Mouse (Mus musculus) ES-CJ7 (cell line): ENCODE measurements around the gene Enpp3.

Experiments used
- DNase-seq: peaks from one replicate; pipeline ENCODE4 v3.0.0; 2011; ENCODE audit warnings: low read depth, low spot score

Enpp3 gene

DNA sequence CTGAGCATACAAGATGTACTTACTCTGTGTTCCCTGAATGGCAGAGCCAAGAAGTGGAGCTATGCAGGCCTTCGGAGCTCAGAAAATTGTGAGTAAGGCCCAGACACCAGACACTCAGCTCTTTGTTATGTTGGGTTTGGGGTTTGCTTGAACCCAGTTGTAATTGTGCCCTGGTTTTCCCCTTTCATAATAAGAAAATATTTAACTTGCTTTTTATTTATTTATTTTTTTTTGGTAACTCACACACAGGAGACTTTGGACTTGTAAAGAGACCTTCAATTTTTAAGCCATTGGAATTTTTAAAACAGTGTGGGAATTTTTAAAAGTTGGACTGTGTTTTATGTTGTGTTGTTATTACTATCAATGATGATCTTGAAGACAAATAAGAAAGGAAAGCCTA, at the start of gene Enpp3:
Enpp3 (minus strand) TSS at position 148 of the 400 bp plus-strand sequence.
- no peak for DNase-seq

DNA sequence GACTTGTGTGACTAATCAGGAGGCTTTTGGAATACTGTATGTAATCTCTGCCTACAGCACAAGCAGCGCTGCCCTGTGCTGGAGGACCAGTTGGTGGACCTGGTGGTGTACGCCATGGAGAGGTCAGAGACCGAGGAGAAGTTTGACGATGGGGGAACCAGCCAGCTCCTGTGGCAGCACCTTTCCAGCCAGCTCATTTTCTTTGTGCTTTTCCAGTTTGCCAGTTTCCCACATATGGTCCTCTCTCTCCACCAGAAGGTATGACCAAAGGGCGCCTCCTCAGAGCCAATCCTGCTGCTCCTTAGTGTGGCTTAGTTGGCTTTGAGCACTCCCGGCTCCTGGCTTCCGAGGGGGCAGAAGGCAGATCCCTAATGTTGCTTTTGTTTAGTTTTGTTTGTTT, 45.7 kb upstream of the Enpp3 start:
- DNase-seq, result no peak

- DNase-seq, result peak; percentile 75
Observed at GRCm38 (mm10) chr10:24886008-24886407, 43.4 kb upstream of the Enpp3 start.

- DNase-seq, result peak; percentile 44
Observed at GRCm38 (mm10) chr10:24873624-24874023, 31.0 kb upstream of the Enpp3 start.

- peak; percentile 98 for DNase-seq
Observed at GRCm38 (mm10) chr10:24869760-24870290, 27.2 kb upstream of the Enpp3 start, which contains the start of gene Med23. Gene Med23 (plus strand): TSS chr10:24869986.

DNA sequence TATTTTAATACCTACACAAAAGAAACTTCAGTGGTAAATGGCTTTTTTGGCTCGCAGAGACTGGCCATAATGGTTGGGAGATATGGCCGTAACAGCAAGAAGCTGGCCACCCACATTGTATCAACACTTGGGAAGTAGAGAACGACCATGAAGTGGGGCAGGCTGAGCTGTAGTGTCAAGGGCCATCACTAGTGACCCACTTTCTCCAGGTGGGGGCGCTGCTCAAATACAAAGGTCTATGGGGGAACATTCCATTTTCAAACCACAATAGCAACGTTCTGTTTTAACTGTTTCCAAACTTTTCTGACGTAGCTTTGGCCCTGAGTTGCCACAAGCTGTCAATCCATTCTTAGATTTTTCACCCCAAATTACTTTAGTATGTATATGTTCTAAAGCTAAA, 21.8 kb upstream of the Enpp3 start:
- DNase-seq, result peak; percentile 42

- peak; percentile 66 for DNase-seq
Observed at GRCm38 (mm10) chr10:24863146-24863545, 20.5 kb upstream of the Enpp3 start.

DNA sequence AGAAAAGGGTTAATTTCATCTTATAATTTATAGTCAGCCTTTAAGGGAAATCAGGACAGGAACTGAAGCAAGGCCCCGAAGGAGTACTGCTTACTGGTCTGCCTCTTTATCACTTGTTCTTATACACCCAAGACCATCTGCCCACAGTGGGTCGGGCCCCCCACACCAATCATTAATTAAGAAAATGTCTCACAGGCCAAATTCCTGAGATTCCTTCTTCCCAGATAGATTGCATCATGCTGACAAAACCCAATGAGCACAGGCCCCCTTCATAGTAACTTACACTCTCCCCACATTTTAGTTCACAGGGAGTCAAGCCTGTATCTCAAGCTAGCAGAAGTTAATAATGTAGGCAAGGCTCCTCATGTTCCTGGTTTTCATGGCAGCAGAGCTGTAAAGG, 625 bp downstream of the Enpp3 start:
- DNase-seq, result peak; percentile 7

DNA sequence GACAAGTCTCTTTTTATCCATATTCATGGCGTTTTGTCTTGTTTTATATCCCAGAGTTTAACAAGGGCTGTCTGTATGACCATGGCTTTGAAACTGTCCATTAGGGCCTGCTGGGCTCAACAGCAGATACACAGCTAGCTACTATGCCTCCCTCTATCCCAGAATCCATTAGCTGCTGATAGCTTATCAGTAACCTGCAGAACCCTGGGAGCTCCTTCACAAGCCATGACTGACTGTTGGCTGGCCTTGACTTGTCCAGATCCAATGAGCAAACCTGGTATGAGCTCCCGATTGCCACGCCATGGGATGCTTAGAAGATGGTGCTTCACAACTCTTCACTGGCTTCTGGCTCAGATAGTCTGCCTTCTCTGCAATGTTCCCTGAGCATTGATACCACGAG, 1.8 kb downstream of the Enpp3 start:
- DNase-seq, result peak; percentile 1

DNA sequence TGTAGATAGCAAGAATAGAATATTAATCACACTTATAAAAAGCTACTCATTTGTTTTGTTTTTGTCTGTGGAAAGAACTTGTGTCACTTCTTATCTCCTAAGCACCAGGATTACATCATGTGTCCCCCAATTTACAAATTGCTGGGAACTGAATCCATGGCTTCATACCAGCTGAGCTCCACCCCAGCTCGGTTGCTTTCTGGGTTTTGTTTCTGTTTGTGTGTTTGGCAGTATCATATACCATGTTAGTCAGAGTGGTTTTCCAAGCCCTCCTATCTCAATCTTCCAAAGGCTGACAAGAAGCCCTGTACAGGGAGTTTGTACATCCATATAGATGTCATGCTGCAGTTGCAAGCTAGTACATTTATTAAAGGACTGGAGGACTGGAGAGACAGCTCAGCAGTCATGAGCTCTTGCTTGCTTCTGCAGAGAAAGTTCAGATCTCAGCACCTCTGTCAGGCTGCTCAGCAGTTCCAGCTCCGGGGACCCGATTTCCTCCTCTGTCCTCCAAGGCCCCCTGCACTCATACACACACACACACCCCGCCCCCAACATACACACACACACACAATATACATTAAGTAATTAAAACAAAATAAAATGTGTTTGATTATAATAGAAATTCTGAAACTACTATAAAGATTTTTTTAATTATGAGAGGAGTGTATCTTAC, 6.1 kb downstream of the Enpp3 start:
- peak; percentile 1 for DNase-seq

DNA sequence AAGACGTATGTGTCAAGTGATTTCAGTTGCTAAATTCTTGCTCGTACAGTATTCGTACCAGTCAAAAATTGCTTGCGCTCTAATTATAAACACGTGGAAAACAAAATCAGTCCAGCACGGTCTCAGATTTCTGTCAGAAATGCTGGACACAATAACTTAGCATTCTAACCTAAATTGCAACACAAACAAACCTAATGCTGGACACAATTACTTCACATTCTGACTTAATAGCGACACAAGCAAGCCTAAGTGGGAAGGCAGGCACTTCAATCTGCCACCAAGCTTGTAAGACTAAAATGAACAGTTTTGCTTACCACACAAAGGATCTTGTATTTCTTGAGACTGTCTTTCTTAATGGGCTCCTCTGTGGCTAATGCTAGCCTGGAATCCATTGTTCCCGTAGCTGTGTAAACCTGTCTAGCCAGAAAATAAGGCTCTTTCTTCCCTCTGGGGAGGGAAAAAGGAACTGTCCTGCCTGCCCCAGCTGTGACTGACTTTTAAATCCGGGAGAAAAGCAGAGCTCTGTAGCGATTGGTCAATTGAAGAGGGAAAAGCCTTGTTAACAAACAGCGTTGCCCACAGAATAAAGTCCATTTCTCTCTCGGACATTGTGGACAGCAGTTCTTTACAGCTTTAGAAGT, 6.8 kb downstream of the Enpp3 start:
- peak; percentile 5 for DNase-seq

- peak; percentile 84 for DNase-seq
Observed at GRCm38 (mm10) chr10:24834634-24835371, 7.8 kb downstream of the Enpp3 start.

- DNase-seq, result peak; percentile 1
Observed at GRCm38 (mm10) chr10:24832306-24832705, 10.3 kb downstream of the Enpp3 start.

- DNase-seq, result peak; percentile 1
Observed at GRCm38 (mm10) chr10:24831377-24832095, 11.1 kb downstream of the Enpp3 start.

DNA sequence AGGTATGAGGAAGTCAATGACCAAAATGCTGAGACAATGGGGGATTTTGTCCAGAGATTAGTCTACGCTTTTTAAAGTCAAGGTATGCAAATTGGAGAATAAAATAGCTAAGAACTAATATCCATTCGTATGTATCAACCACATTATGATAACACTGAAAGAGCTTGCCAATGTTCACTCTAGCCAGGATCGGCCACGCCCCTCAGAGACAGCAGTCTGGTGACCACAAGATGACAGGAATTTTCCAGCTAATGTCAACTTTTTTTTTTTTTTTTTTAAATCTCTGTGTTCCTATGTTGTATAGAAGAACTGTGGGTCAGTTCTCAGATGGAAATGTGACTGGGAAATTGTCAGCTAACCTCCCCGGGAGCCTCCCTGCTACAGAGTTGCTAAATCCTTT, 12.2 kb downstream of the Enpp3 start:
- peak; percentile 1 for DNase-seq

GRCm38 (mm10) chr10:24828136-24828535, 14.5 kb downstream of the Enpp3 start:
- DNase-seq, result no peak

GRCm38 (mm10) chr10:24826130-24826529, 16.5 kb downstream of the Enpp3 start:
- peak; percentile 86 for DNase-seq

GRCm38 (mm10) chr10:24825456-24826081, 17.1 kb downstream of the Enpp3 start:
- no peak for DNase-seq

DNA sequence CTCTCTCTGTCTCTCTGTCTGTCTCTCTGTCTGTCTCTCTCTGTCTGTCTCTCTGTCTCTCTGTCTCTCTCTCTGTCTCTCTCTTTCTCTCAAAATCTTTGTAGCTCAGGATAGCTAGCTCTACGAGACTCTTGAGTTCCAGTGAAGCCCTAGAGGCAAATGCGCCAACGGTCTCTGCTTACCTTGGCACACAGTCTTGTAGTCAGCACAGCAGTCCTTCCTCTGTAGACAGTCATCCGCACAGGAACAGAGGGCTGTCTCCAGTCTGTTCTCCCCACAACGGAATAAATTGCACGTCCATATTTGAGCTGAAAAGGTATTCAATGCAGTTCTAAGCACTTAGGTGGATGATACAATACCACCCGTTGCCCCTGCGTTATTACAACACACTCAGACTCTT, 18.0 kb downstream of the Enpp3 start:
- no peak for DNase-seq

- no peak for DNase-seq
Observed at GRCm38 (mm10) chr10:24823697-24824535, 18.7 kb downstream of the Enpp3 start.
